Mouse (Mus musculus): ENCODE measurements around the gene Cotl1. TPM values are rescaled to one million over a fixed set of nuclear protein-coding genes. Genes with fewer than 3 reads are reported as not detected.
A peak's percentile ranks its signal among the peaks of the same experiment; 100 is the strongest.

The Cotl1 gene
- total RNA-seq, 2 experiments from 2014 or later: 129 to 137 TPM

- peak; percentile 55 to 61 for DNase-seq
Observed at GRCm38 (mm10) chr8:119785764-119786405, 54.5 kb downstream of the Cotl1 start.

- no peak for DNase-seq
Observed at GRCm38 (mm10) chr8:119784676-119785075, 55.7 kb downstream of the Cotl1 start.

- no peak for DNase-seq
Observed at GRCm38 (mm10) chr8:119784141-119784574, 56.2 kb downstream of the Cotl1 start.

- DNase-seq: no peak
Observed at GRCm38 (mm10) chr8:119783579-119783978, 56.8 kb downstream of the Cotl1 start.

GRCm38 (mm10) chr8:119782715-119783114 lies 57.6 kb downstream of the Cotl1 start:
- DNase-seq: peak; percentile 71 to 80

GRCm38 (mm10) chr8:119781086-119781840 lies 59.1 kb downstream of the Cotl1 start:
- no peak for DNase-seq

- DNase-seq: no peak
Observed at GRCm38 (mm10) chr8:119780402-119781049, 59.8 kb downstream of the Cotl1 start.

- peak; percentile 73 to 80 for DNase-seq
Observed at GRCm38 (mm10) chr8:119779013-119779737, 61.2 kb downstream of the Cotl1 start.

GRCm38 (mm10) chr8:119778263-119778662 lies 62.1 kb downstream of the Cotl1 start, which contains the start of gene Tldc1:
TSS of gene Tldc1 (minus strand) at chr8:119778416.
- peak; percentile 98 to 99 for DNase-seq

GRCm38 (mm10) chr8:119777765-119778164 lies 62.6 kb downstream of the Cotl1 start:
- DNase-seq: no peak

- no peak for DNase-seq
Observed at GRCm38 (mm10) chr8:119776668-119777245, 63.6 kb downstream of the Cotl1 start.

GRCm38 (mm10) chr8:119765761-119766444 lies 74.4 kb downstream of the Cotl1 start:
- DNase-seq: no peak

- no peak for DNase-seq
Observed at GRCm38 (mm10) chr8:119765311-119765710, 75.0 kb downstream of the Cotl1 start.

- DNase-seq: no peak
Observed at GRCm38 (mm10) chr8:119762226-119763220, 77.8 kb downstream of the Cotl1 start.

- DNase-seq: no peak
Observed at GRCm38 (mm10) chr8:119761692-119762091, 78.7 kb downstream of the Cotl1 start.

Other genes starting within 250 kb of the Cotl1 start
- gene Taf1c, start 235.3 kb downstream of the Cotl1 start, total RNA-seq (2021): 10 to 100 TPM; 11.5 to 11.7 TPM
- under 1 TPM in 1 of 2 experiments, not detected in 1; 0.46 TPM for gene Adad2, start 227.8 kb downstream of the Cotl1 start, total RNA-seq (2021)
- gene Kcng4, start 204.9 kb downstream of the Cotl1 start, total RNA-seq (2021): 1 to 10 TPM; 3.6 to 3.7 TPM
- gene Wfdc1, start 174.2 kb downstream of the Cotl1 start, total RNA-seq (2021): 1 to 10 TPM; 7.8 to 9.2 TPM
- 1 to 10 TPM; 1.5 to 1.6 TPM for gene Atp2c2, start 140.5 kb downstream of the Cotl1 start, total RNA-seq (2021)
- 10 to 100 TPM; 15.7 to 18.7 TPM for gene Tldc1, start 62.1 kb downstream of the Cotl1 start, total RNA-seq (2021)
- gene Klhl36, start 21.7 kb upstream of the Cotl1 start, total RNA-seq (2021): 1 to 10 TPM; 7.1 to 8.3 TPM
- 10 to 100 TPM; 86.6 to 95.8 TPM for gene Usp10, start 69.8 kb upstream of the Cotl1 start, total RNA-seq (2021)
- 10 to 100 TPM in 1 of 2 experiments, not detected in 1; 12.7 TPM for gene Gm20388, start 70.3 kb upstream of the Cotl1 start, total RNA-seq (2021)
- gene Crispld2, start 151.9 kb upstream of the Cotl1 start, total RNA-seq (2021): 1 to 10 TPM; 1.6 to 2.0 TPM

Measured in layer of hippocampus, postnatal 36 days (tissue).